Mouse (Mus musculus) kidney, postnatal 10 days (tissue): ENCODE results near the gene Gm45785.

Source experiments
- DNase-seq: peaks from one replicate; pipeline ENCODE4 v3.0.0; 2021; ENCODE audit warnings: mixed read lengths

Gene Gm45785

GRCm38 (mm10) chr7:140857550-140858505 lies 1.7 kb upstream of the Gm45785 start, which contains the start of gene Bet1l:
Gene Bet1l, minus strand, starts transcription at chr7:140857577.
- DNase-seq = no peak

DNA sequence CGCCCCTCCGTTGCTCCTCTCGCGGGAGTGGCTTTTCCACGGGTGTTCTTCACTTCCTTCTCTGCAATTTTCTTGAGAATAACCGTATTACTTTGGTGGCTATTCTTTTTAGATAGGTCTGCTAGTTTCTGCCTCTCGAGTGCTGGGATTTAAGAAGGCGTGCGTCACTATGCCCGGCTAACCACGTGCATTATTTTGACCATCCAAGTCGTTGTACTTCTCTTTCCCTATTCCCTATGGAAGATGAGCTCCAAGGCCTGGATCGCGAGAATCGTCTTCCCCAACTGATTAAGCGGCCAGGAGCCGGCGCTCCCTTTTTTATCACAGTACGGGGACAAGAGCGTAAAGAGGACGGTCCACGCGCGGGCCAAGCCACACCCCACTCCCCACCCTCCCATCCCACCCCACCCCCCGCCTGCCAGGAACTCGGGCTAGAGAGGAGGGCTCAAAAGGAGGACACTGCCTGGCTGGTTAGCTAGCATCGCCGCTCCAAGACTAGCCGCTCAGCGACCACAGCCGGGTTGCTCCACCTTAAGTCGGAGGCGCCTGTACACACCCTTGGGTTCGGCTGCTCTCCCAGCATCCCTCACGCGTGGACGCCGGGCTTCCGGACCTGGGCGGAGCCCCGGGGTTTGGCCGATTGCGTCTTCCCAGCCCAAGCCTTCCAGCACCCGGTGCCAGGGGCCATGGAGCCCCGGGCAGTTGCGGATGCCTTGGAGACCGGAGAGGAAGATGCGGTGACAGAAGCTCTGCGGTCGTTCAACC lies 836 bp upstream of the Gm45785 start, which contains the start of gene Ric8a:
Ric8a (plus strand) TSS at position 173 of the 765 bp plus-strand sequence.
- DNase-seq = peak; percentile 93

GRCm38 (mm10) chr7:140855181-140855580 lies 950 bp downstream of the Gm45785 start:
- DNase-seq = no peak

- DNase-seq = no peak
These were observed 1.6 kb downstream of the Gm45785 start for GRCm38 (mm10) chr7:140854483-140854882.

- DNase-seq = no peak
These were observed 2.7 kb downstream of the Gm45785 start for GRCm38 (mm10) chr7:140853386-140853785.

- no peak for DNase-seq
These were observed 4.2 kb downstream of the Gm45785 start for GRCm38 (mm10) chr7:140851916-140852315.

- no peak for DNase-seq
These were observed 7.5 kb downstream of the Gm45785 start for GRCm38 (mm10) chr7:140848591-140848990.

DNA sequence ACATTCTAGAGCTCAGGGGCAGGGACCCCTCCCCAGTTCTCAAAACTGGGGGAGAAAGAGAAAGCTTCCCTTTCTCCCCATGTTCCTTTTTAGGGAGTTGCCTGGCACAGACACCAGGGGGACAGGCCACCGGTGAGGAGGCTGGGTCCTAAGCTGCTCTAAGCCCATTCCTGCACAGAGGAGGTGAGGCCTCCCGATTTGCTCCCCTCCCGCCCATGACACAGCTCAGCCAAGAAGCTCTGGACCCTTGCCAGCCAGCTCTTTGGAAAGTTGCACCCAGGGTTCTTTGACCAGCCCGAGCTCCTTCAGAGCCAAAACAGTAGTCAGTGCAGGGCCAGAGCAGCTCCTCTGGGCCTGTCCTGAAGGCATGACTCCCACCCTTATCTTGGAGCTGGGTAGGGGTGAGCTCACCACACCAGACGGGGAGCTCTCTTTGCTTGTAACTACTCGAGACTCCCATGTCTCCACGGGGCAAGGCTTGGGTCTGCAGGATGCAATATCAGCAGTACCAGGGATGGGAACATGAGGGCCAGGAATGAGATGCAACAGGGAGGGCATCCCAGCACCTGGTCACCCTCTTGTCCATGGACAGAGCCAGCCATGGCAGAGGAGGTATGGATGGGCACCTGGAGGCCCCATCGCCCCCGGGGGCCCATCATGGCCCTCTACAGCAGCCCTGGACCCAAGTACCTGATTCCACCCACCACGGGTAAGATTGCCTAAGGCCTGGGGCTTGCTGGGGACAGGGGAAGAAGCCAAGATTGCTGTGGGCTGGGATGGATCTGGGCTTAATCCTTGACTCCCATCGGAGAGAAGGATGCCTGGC lies 8.2 kb downstream of the Gm45785 start, which contains the start of gene Odf3:
Odf3 (plus strand) TSS at position 51 of the 826 bp plus-strand sequence.
- DNase-seq = peak; percentile 63

DNA sequence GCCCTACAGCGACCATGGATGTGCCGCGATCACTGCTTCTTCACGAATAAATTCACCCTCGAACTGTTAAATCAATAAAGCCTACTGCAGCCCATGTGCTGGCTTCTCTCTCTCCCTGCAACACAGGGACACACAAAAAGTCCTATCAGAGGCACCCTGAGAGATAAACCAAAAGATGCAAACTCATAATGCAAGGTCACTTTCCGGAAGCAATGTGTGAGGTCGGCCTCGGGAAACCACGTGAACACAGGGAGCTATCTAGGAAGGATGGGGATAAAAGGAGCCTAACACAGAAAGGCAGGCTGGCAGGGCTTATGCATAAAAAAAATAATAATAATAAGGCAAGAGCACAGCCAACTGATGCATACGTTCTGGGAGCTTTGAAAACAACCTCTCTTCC lies 9.5 kb downstream of the Gm45785 start:
- no peak for DNase-seq

GRCm38 (mm10) chr7:140845683-140846082 lies 10.4 kb downstream of the Gm45785 start:
- no peak for DNase-seq

GRCm38 (mm10) chr7:140844905-140845665 lies 11.0 kb downstream of the Gm45785 start, which contains the start of gene Scgb1c1:
Gene Scgb1c1, plus strand, starts transcription at chr7:140845547.
- DNase-seq = peak; percentile 95

DNA sequence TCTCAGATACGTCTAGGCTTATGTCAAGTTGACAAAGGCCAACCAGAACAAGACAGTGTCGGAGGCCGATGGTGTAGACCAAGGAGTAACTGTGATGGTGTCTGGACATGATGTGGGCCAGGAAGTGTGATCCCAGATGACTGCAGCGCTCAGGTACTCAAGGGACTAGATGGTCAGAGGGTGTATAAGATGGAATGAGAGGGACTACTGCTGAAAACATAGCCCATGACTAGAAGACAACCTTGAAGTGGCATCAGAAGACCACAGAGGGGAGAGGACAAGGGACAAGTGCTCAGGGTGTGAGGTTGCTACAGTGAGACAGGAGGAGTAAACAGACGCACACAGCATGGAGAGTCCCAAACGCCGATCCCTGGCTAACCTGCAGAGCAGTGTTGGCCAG lies 12.3 kb downstream of the Gm45785 start:
- no peak for DNase-seq

GRCm38 (mm10) chr7:140840750-140841735 lies 15.1 kb downstream of the Gm45785 start:
- no peak for DNase-seq

DNA sequence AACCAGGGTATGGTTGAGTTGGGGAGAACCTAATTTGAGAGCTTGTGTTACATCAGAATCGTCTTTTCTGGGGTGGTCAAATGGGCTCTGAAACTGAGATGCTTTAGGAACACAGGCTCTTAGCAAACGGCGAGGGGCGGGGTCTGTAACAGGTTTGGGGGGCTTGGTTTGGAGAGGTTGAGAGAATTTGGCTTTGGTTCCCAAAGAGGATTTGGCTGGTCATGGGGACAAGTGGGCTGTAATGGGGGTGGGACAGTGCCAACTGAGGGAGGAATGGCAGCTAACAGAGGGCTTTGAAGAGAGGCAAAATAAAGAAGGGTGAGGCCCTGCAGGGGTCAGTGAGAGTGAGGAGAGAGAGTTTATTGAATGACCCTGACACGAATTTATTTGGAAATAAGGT lies 16.6 kb downstream of the Gm45785 start:
- no peak for DNase-seq

- DNase-seq = no peak
These were observed 19.7 kb downstream of the Gm45785 start for GRCm38 (mm10) chr7:140836243-140837115.

DNA sequence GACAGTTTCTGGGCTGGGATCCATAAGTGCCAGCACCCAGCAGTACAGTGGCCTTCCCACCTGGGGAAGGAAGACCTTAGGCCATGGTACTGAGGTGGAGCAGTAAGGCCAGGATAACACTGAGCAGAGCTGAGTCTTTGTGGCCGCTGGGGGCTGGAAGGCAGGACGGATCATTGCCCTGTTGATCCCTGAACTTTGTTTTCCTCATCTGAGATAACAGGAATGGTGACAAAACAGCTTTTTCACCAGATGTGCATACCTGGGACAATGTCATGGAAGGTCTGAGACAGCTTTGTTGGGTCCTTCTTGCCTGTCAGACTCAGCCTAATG lies 20.4 kb downstream of the Gm45785 start:
- no peak for DNase-seq

DNA sequence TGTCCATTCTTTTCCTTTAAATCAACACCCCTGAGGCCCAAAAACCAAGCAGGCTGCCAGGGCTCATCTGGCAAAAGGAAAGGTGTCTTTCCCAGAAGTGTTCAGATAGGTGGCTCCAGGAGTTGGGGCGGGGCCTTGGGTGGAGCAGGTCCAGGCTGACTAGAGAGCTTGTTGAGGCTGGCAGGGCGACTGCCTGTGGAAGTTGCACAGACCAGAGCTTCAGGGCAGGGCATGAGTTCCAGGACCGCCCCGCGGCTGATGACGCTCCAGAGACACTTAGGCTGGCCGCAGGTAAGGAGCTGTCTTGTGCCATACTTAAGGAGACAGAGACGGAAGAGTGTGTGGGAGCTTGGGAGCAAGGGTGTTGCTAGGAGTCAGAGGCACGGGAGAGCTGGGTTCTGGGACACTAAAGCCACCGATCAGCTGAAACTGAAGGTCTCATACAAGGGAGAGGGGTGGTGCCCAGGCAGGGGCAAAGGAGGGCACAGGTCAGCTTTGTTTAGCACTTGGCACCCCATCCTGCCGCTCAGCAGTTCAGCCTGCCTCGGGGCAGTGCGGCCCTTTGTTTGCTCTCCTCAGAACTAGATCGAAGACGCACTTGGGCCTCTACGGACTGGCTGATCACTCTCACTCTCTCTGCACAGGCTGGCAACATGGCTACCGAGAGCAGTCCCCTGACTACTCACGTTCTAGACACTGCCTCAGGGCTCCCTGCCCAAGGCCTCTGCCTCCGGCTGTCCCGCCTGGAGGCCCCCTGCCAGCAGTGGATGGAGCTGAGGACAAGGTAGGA lies 21.0 kb downstream of the Gm45785 start, which contains the start of gene Urah:
Urah (plus strand) TSS at position 51 of the 790 bp plus-strand sequence.
- no peak for DNase-seq

GRCm38 (mm10) chr7:140833341-140833740 lies 22.8 kb downstream of the Gm45785 start:
- no peak for DNase-seq

DNA sequence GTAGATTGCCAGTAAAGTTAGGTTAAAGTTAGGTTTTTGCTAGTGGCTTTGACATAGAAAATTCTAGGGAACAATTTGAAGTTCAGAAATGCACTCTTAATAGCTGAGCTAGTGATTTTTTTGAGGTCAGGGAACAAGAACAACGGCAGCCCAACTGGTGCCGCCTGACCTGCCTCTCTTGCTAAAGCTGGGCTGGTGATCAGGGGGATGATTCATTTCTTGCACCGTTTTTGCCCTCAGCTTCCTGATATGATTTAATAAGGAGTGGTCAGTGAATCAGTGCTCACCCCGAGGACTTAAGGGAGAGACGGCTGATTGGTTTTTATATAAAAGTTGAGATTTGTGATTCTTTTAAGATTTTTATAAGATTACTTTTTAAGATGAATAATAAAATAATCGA lies 24.7 kb downstream of the Gm45785 start:
- no peak for DNase-seq
